Mouse (Mus musculus) testis, adult 2 months (tissue): ENCODE results near the gene Tbc1d17. TPM values are rescaled to one million over a fixed set of nuclear protein-coding genes. Genes with fewer than 3 reads are reported as not detected.

Experiments used
- H3K27ac ChIP-seq: fragments of 200-500 bp; 2 replicates; pipeline ENCODE4 v1.5.1; 2012; ENCODE audit warnings: low read depth, low read length; ENCODE audit not compliant: control insufficient read depth, insufficient read depth
- H3K27me3 ChIP-seq: fragments of 200-500 bp; 2 replicates; pipeline ENCODE4 v1.6.1; 2012; ENCODE audit warnings: mild to moderate bottlenecking, low read length, moderate library complexity; ENCODE audit not compliant: control insufficient read depth, insufficient read depth
- H3K36me3 ChIP-seq: fragments of 200-500 bp; 2 replicates; pipeline ENCODE4 v1.6.1; 2012; ENCODE audit warnings: mild to moderate bottlenecking, low read length; ENCODE audit not compliant: control insufficient read depth, insufficient read depth
- H3K4me1 ChIP-seq: fragments of 200-500 bp; 2 replicates; pipeline ENCODE4 v1.6.1; 2012; ENCODE audit warnings: low read length; ENCODE audit not compliant: control insufficient read depth, insufficient read depth
- H3K4me3 ChIP-seq: fragments of 200-500 bp; 2 replicates; pipeline ENCODE4 v1.5.1; 2012; ENCODE audit warnings: low read depth, mild to moderate bottlenecking, low read length, moderate library complexity, mixed read lengths; ENCODE audit not compliant: control insufficient read depth
- CTCF ChIP-seq: fragments of 200-500 bp; IDR thresholded peaks from 2 replicates; pipeline ENCODE4 v1.5.1; 2012; ENCODE audit warnings: low read depth, mild to moderate bottlenecking, inconsistent platforms, low read length, moderate library complexity; ENCODE audit not compliant: control insufficient read depth, insufficient read depth, insufficient replicate concordance
- POLR2A ChIP-seq: fragments of 200-500 bp; IDR thresholded peaks from 2 replicates; pipeline ENCODE4 v1.6.1; 2012; ENCODE audit warnings: low read depth, mild to moderate bottlenecking, inconsistent platforms, low read length, moderate library complexity; ENCODE audit not compliant: control insufficient read depth
- polyA plus RNA-seq: library from polyadenylated mRNA; depleted of rRNA; stranded (reverse); fragments of >200 nt; gene quantifications from 2 replicates; pipeline ENCODE4 v1.2.3, GENCODE M21; 2012; rRNA removed

Gene Tbc1d17
- 24.4 and 28.5 TPM in 2 replicates for polyA plus RNA-seq

- TF ChIP-seq CTCF: no peak
- peak; percentile 61 for TF ChIP-seq POLR2A
- Histone ChIP-seq H3K4me3 (peak within 1 kb of the TSS; percentile 93), H3K4me1 (peaks cover 27% of the 10 kb centered on the region), H3K36me3 (no peaks in the 10 kb centered on the region), H3K27ac (peak within 1 kb of the TSS; percentile 99), H3K27me3 (no peaks in the 10 kb centered on the region)
Observed at GRCm38 (mm10) chr7:44848561-44849415, at the start of gene Tbc1d17, which contains the start of gene Akt1s1. TSS of gene Tbc1d17 (minus strand) at chr7:44849079. TSS of gene Akt1s1 (plus strand) at chr7:44848991.

- no peaks in the 10 kb centered on the region for H3K36me3 ChIP-seq
- H3K27me3 ChIP-seq: no peaks in the 10 kb centered on the region
- TF ChIP-seq CTCF (no peak; the same call in 1 of the 2 replicates), POLR2A (no peak)
- H3K4me1 ChIP-seq: peaks cover 26% of the 10 kb centered on the region
- no peak overlapping the region; the same call in 1 of the 2 replicates for H3K27ac ChIP-seq
- no peak overlapping the region for H3K4me3 ChIP-seq
Observed at GRCm38 (mm10) chr7:44898607-44899006, 49.7 kb upstream of the Tbc1d17 start.

DNA sequence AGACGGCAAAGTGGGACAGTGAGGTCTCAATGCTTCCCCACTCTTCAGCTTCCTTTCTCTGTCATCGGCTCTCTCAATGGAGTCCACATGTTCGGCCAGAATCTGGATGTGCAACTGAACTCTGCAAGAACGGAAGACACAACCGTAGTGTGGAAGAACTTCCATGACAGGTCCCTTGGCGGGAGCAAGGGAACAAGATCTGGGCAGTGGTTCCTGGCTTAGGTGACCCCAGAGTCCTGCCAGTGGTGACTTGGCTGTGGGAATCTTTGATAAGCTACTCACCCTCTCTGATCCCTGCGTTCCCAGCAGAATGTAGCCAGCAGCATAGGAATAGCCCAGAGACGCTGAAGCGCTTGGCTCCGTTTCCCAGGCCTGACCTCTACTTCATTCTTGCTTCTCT is 47.6 kb upstream of the Tbc1d17 start:
- TF ChIP-seq POLR2A (no peak), CTCF (no peak)
- Histone ChIP-seq H3K4me1 (peaks cover 30% of the 10 kb centered on the region), H3K27ac (peak overlapping the region; percentile 50)

DNA sequence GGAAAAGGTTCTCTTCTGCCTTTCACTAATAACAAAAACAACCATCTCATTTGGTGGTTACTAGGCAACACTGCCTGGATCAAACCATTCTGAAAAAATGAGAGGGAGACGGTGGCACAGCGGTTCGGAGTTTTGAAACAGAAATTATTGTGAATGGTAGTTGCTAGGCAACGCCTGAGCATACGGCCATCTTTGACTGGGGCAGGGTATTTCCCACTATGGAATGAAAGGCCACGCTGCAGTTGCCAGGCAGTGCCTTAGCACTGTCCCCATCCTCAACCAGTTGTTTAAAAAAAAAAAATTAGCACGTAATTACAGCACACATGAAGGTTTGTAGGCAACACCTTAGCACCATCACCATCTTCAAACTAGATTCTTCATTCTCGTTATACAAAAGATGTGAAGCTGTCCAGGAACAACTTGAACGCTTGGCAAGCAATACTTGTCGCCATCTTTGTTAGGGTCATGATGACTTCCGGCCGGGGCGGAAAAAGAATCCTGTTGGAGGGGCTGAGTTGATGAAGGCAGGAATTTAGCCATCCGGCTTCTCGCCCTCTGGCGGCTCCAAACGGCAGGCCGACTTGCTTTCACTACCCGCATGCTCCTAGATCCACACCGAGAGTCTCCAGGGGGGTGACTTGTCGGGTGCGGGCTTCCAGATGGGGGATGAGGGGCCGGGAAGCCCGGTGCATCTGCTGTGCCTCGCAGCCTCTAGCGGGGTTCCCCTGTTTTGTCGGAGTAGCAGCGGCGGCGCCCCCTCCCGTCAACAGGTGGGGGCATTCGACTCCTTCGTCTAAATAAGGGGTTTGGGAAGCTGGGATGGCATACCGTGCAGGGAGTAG is 46.9 kb upstream of the Tbc1d17 start, which contains the start of gene Fuz:
TSS of gene Fuz (plus strand) at position 487 of the 842 bp plus-strand sequence.
- Histone ChIP-seq H3K27ac (peak within 1 kb of the TSS; percentile 81), H3K27me3 (no peaks in the 10 kb centered on the region), H3K4me3 (peak within 1 kb of the TSS; percentile 80), H3K4me1 (peaks cover 29% of the 10 kb centered on the region), H3K36me3 (no peaks in the 10 kb centered on the region)
- TF ChIP-seq CTCF (peak; percentile 35; the same call in 1 of the 2 replicates), POLR2A (peak; percentile 39; the same call in 1 of the 2 replicates)

More for the DNA sequence above, 47.6 kb upstream of the Tbc1d17 start:
- Histone ChIP-seq H3K4me3 (peak overlapping the region; percentile 80), H3K36me3 (no peaks in the 10 kb centered on the region), H3K27me3 (no peaks in the 10 kb centered on the region)

GRCm38 (mm10) chr7:44895206-44895592 is 46.3 kb upstream of the Tbc1d17 start:
- H3K4me3 ChIP-seq: peak overlapping the region; percentile 80; the same call in 1 of the 2 replicates
- peak overlapping the region; percentile 81; the same call in 1 of the 2 replicates for H3K27ac ChIP-seq
- no peak for TF ChIP-seq POLR2A
- no peak for TF ChIP-seq CTCF

DNA sequence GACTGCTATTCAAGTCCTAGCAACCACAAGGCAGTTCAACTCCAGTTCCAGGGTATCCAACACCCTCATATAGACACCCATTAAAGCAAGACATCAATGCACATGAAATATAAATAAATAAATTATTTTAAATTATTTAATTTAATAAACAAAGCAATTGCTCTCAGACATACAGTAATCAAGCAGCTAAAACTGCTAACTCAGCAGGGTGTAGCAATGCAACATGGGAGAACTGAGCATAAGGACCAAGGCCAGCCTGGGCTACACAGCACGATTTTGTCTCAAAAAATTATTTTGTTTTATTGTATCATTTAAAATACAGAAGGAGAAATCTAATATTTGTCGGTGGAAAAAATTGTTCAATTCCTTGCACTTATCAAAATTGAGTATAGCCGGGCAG is 45.3 kb upstream of the Tbc1d17 start:
- H3K4me1 ChIP-seq: peaks cover 25% of the 10 kb centered on the region
- TF ChIP-seq POLR2A: no peak
- TF ChIP-seq CTCF: no peak

More at GRCm38 (mm10) chr7:44895206-44895592, 46.3 kb upstream of the Tbc1d17 start:
- Histone ChIP-seq H3K36me3 (no peaks in the 10 kb centered on the region), H3K4me1 (peaks cover 29% of the 10 kb centered on the region), H3K27me3 (no peaks in the 10 kb centered on the region)

GRCm38 (mm10) chr7:44893197-44893596 is 44.3 kb upstream of the Tbc1d17 start:
- Histone ChIP-seq H3K27me3 (no peaks in the 10 kb centered on the region), H3K36me3 (no peaks in the 10 kb centered on the region), H3K27ac (peak overlapping the region; percentile 60), H3K4me1 (peaks cover 15% of the 10 kb centered on the region), H3K4me3 (no peak overlapping the region)
- no peak for TF ChIP-seq CTCF
- no peak for TF ChIP-seq POLR2A

More for the DNA sequence above, 45.3 kb upstream of the Tbc1d17 start:
- no peak overlapping the region for H3K4me3 ChIP-seq
- no peak overlapping the region for H3K27ac ChIP-seq
- no peaks in the 10 kb centered on the region for H3K27me3 ChIP-seq
- no peaks in the 10 kb centered on the region for H3K36me3 ChIP-seq
